Mouse (Mus musculus): ENCODE data around the gene Dera.

DNA sequence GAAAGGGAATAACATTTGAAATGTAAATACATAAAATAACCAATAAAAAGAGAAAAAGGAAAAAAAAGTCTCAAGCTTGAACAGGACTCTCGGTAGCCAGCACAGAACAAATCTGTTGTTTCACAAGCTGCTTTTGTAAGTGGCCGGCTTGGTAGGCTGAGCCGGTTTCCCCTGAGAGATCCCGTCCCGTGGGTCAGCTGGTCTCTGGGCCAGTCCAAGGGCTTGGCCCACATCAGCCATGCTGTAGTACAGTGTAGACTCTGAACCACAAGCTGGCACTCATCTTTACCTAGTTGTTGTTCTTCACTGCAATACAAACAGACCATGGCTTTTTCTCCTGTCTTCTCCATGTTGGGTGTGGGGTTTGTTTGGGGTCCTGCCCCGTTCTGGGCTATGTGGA lies 53.0 kb downstream of the Dera start:
- TF ChIP-seq EP300 (IDR thresholded peaks at IDR 0.05; ENCODE audit: low read depth) (no peak), CTCF (IDR thresholded peaks at IDR 0.05; ENCODE audit: low read depth) (no peak)
